Mouse (Mus musculus): Measurements from ENCODE around the gene Sema4c. TPM values are rescaled to one million over a fixed set of nuclear protein-coding genes. Genes with fewer than 3 reads are reported as not detected.

Gene Sema4c
- polyA plus RNA-seq, 1 experiment from 2014 or later, result 3.3 TPM

- Histone ChIP-seq H3K4me1 (replicated peaks; ENCODE audit: control insufficient read depth, insufficient read depth, low read length) (peaks cover 2% of the 10 kb centered on the region; the same call in 1 of the 2 replicates), H3K4me3 (ENCODE audit: low read depth, low read length) (no peak overlapping the region), H3K4me2 (ENCODE audit: low read depth, low read length, severe bottlenecking) (no peak overlapping the region), H3K9ac (ENCODE audit: low read length) (no peak overlapping the region), H3K27me3 (ENCODE audit: control insufficient read depth, insufficient read depth, low read length) (no peaks in the 10 kb centered on the region), H3K36me3 (ENCODE audit: control insufficient read depth, insufficient read depth, low read length) (peaks cover 25% of the 10 kb centered on the region), H3K9me3 (ENCODE audit: control insufficient read depth, low read length) (no peaks in the 10 kb centered on the region), H3K27ac (ENCODE audit: low read depth, low read length) (no peak overlapping the region)
- 87% methylated on average over 11 of the region's 11 CpGs for WGBS
- ATAC-seq (replicated peaks; ENCODE audit: low FRiP score), result no peak
- DNase-seq (ENCODE audit: low spot score), result no peak
These were observed 38.5 kb downstream of the Sema4c start for GRCm38 (mm10) chr1:36519626-36520025.

- ATAC-seq (replicated peaks; ENCODE audit: low FRiP score), result no peak
- Histone ChIP-seq H3K4me3 (ENCODE audit: low read depth, low read length) (no peak overlapping the region), H3K9ac (ENCODE audit: low read length) (no peak overlapping the region), H3K9me3 (ENCODE audit: control insufficient read depth, low read length) (no peaks in the 10 kb centered on the region), H3K36me3 (ENCODE audit: control insufficient read depth, insufficient read depth, low read length) (peaks cover 21% of the 10 kb centered on the region), H3K27ac (ENCODE audit: low read depth, low read length) (no peak overlapping the region), H3K27me3 (ENCODE audit: control insufficient read depth, insufficient read depth, low read length) (no peaks in the 10 kb centered on the region), H3K4me2 (ENCODE audit: low read depth, low read length, severe bottlenecking) (no peak overlapping the region), H3K4me1 (replicated peaks; ENCODE audit: control insufficient read depth, insufficient read depth, low read length) (peaks cover 4% of the 10 kb centered on the region)
- 88% methylated on average over 3 of the region's 3 CpGs for WGBS
- DNase-seq (ENCODE audit: low spot score), result no peak
These were observed 39.9 kb downstream of the Sema4c start for GRCm38 (mm10) chr1:36518259-36518658.

- H3K27ac ChIP-seq (ENCODE audit: low read depth, low read length), result no peak overlapping the region
- 48% methylated on average over 2 of the region's 2 CpGs for WGBS
- H3K4me3 ChIP-seq (ENCODE audit: low read depth, low read length), result peak overlapping the region; percentile 92
- H3K9ac ChIP-seq (ENCODE audit: low read length), result no peak overlapping the region
- ATAC-seq (replicated peaks; ENCODE audit: low FRiP score) (no peak), DNase-seq (ENCODE audit: low spot score) (no peak)
- peaks cover 3% of the 10 kb centered on the region; the same call in 1 of the 2 replicates for H3K36me3 ChIP-seq (ENCODE audit: control insufficient read depth, insufficient read depth, low read length)
- H3K4me2 ChIP-seq (ENCODE audit: low read depth, low read length, severe bottlenecking), result peak overlapping the region; percentile 96; the same call in 1 of the 2 replicates
- H3K4me1 ChIP-seq (replicated peaks; ENCODE audit: control insufficient read depth, insufficient read depth, low read length), result peaks cover 4% of the 10 kb centered on the region
- H3K9me3 ChIP-seq (ENCODE audit: control insufficient read depth, low read length), result no peaks in the 10 kb centered on the region
- no peaks in the 10 kb centered on the region for H3K27me3 ChIP-seq (ENCODE audit: control insufficient read depth, insufficient read depth, low read length)
These were observed 44.4 kb downstream of the Sema4c start for GRCm38 (mm10) chr1:36513718-36514117.

- no peak overlapping the region for H3K27ac ChIP-seq (ENCODE audit: low read depth, low read length)
- ATAC-seq (replicated peaks; ENCODE audit: low FRiP score), result no peak
- peak overlapping the region; percentile 96 for H3K4me2 ChIP-seq (ENCODE audit: low read depth, low read length, severe bottlenecking)
- H3K4me1 ChIP-seq (replicated peaks; ENCODE audit: control insufficient read depth, insufficient read depth, low read length), result peaks cover 4% of the 10 kb centered on the region
- 3% methylated on average over 1 of the region's 1 CpGs for WGBS
- peak overlapping the region; percentile 84 for H3K9ac ChIP-seq (ENCODE audit: low read length)
- H3K27me3 ChIP-seq (ENCODE audit: control insufficient read depth, insufficient read depth, low read length), result no peaks in the 10 kb centered on the region
- DNase-seq (ENCODE audit: low spot score), result no peak
- H3K36me3 ChIP-seq (ENCODE audit: control insufficient read depth, insufficient read depth, low read length), result peaks cover 3% of the 10 kb centered on the region; the same call in 1 of the 2 replicates
- H3K9me3 ChIP-seq (ENCODE audit: control insufficient read depth, low read length), result no peaks in the 10 kb centered on the region
- H3K4me3 ChIP-seq (ENCODE audit: low read depth, low read length), result peak overlapping the region; percentile 92
These were observed 44.8 kb downstream of the Sema4c start for GRCm38 (mm10) chr1:36513310-36513709.

GRCm38 (mm10) chr1:36512966-36513280 is 45.2 kb downstream of the Sema4c start:
- Histone ChIP-seq H3K27me3 (ENCODE audit: control insufficient read depth, insufficient read depth, low read length) (no peaks in the 10 kb centered on the region), H3K9me3 (ENCODE audit: control insufficient read depth, low read length) (no peaks in the 10 kb centered on the region), H3K36me3 (ENCODE audit: control insufficient read depth, insufficient read depth, low read length) (peaks cover 3% of the 10 kb centered on the region; the same call in 1 of the 2 replicates), H3K9ac (ENCODE audit: low read length) (peak overlapping the region; percentile 84), H3K4me2 (ENCODE audit: low read depth, low read length, severe bottlenecking) (peak overlapping the region; percentile 96), H3K4me3 (ENCODE audit: low read depth, low read length) (peak overlapping the region; percentile 92), H3K27ac (ENCODE audit: low read depth, low read length) (peak overlapping the region; percentile 95; the same call in 1 of the 2 replicates), H3K4me1 (replicated peaks; ENCODE audit: control insufficient read depth, insufficient read depth, low read length) (peaks cover 4% of the 10 kb centered on the region)
- DNase-seq (ENCODE audit: low spot score) (no peak), ATAC-seq (replicated peaks; ENCODE audit: low FRiP score) (no peak)
- WGBS, result 1% methylated on average over 16 of the region's 16 CpGs

- under 1% methylated on average over 97 of the region's 126 CpGs for WGBS
- DNase-seq (ENCODE audit: low spot score), result peak; percentile 80
- peaks cover 3% of the 10 kb centered on the region; the same call in 1 of the 2 replicates for H3K36me3 ChIP-seq (ENCODE audit: control insufficient read depth, insufficient read depth, low read length)
These were observed 45.8 kb downstream of the Sema4c start for GRCm38 (mm10) chr1:36512089-36512965.

GRCm38 (mm10) chr1:36511289-36512021 is 46.7 kb downstream of the Sema4c start, which contains the start of gene Cnnm3:
Cnnm3 (plus strand) TSS chr1:36511867.
- Histone ChIP-seq H3K9ac (ENCODE audit: low read length) (peak within 1 kb of the TSS; percentile 84), H3K9me3 (ENCODE audit: control insufficient read depth, low read length) (no peaks in the 10 kb centered on the region), H3K4me1 (replicated peaks; ENCODE audit: control insufficient read depth, insufficient read depth, low read length) (peaks cover 4% of the 10 kb centered on the region), H3K4me2 (ENCODE audit: low read depth, low read length, severe bottlenecking) (peak within 1 kb of the TSS; percentile 96), H3K4me3 (ENCODE audit: low read depth, low read length) (peak within 1 kb of the TSS; percentile 92), H3K27me3 (ENCODE audit: control insufficient read depth, insufficient read depth, low read length) (no peaks in the 10 kb centered on the region), H3K27ac (ENCODE audit: low read depth, low read length) (peak within 1 kb of the TSS; percentile 95), H3K36me3 (ENCODE audit: control insufficient read depth, insufficient read depth, low read length) (no peaks in the 10 kb centered on the region)
- ATAC-seq (replicated peaks; ENCODE audit: low FRiP score), result peak; percentile 99
- DNase-seq (ENCODE audit: low spot score), result peak; percentile 100
- WGBS, result 2% methylated on average over 49 of the region's 51 CpGs

More at GRCm38 (mm10) chr1:36512089-36512965, 45.8 kb downstream of the Sema4c start:
- ATAC-seq (replicated peaks; ENCODE audit: low FRiP score), result peak; percentile 64
- Histone ChIP-seq H3K27ac (ENCODE audit: low read depth, low read length) (peak overlapping the region; percentile 95), H3K9me3 (ENCODE audit: control insufficient read depth, low read length) (no peaks in the 10 kb centered on the region), H3K9ac (ENCODE audit: low read length) (peak overlapping the region; percentile 84), H3K27me3 (ENCODE audit: control insufficient read depth, insufficient read depth, low read length) (no peaks in the 10 kb centered on the region), H3K4me1 (replicated peaks; ENCODE audit: control insufficient read depth, insufficient read depth, low read length) (peaks cover 4% of the 10 kb centered on the region), H3K4me2 (ENCODE audit: low read depth, low read length, severe bottlenecking) (peak overlapping the region; percentile 96), H3K4me3 (ENCODE audit: low read depth, low read length) (peak overlapping the region; percentile 92)

GRCm38 (mm10) chr1:36508238-36508637 is 49.9 kb downstream of the Sema4c start:
- no peaks in the 10 kb centered on the region for H3K9me3 ChIP-seq (ENCODE audit: control insufficient read depth, low read length)
- ATAC-seq (replicated peaks; ENCODE audit: low FRiP score), result no peak
- 89% methylated on average over 5 of the region's 5 CpGs for WGBS

More at GRCm38 (mm10) chr1:36508238-36508637, 49.9 kb downstream of the Sema4c start:
- Histone ChIP-seq H3K27ac (ENCODE audit: low read depth, low read length) (no peak overlapping the region), H3K4me2 (ENCODE audit: low read depth, low read length, severe bottlenecking) (no peak overlapping the region), H3K36me3 (ENCODE audit: control insufficient read depth, insufficient read depth, low read length) (no peaks in the 10 kb centered on the region), H3K4me1 (replicated peaks; ENCODE audit: control insufficient read depth, insufficient read depth, low read length) (no peaks in the 10 kb centered on the region; the same call in 1 of the 2 replicates), H3K9ac (ENCODE audit: low read length) (no peak overlapping the region), H3K4me3 (ENCODE audit: low read depth, low read length) (no peak overlapping the region), H3K27me3 (ENCODE audit: control insufficient read depth, insufficient read depth, low read length) (no peaks in the 10 kb centered on the region)
- DNase-seq (ENCODE audit: low spot score), result no peak
